Mouse (Mus musculus) ES-CJ7 (cell line): Measurements from ENCODE around the gene Sp140.
"Not testable (repeated sequence)": the region's sequence is repeated elsewhere in the genome, so short reads cannot be mapped to it uniquely, and the experiment has no call there.

ENCODE experiments used
- DNase-seq: peaks from one replicate; pipeline ENCODE4 v3.0.0; 2011; ENCODE audit warnings: low read depth, low spot score

Sp140 gene

GRCm38 (mm10) chr1:85638144-85638543 lies 38.0 kb downstream of the Sp140 start:
- DNase-seq, result not testable (repeated sequence)

- not testable (repeated sequence) for DNase-seq
Observed at GRCm38 (mm10) chr1:85649881-85650280, 49.7 kb downstream of the Sp140 start, which contains the start of gene Sp100. Gene Sp100, plus strand, starts transcription at chr1:85649988.

GRCm38 (mm10) chr1:85650524-85650923 lies 50.3 kb downstream of the Sp140 start:
- DNase-seq, result not testable (repeated sequence)

GRCm38 (mm10) chr1:85651770-85652275 lies 51.6 kb downstream of the Sp140 start:
- not testable (repeated sequence) for DNase-seq

- not testable (repeated sequence) for DNase-seq
Observed at GRCm38 (mm10) chr1:85657211-85657610, 57.0 kb downstream of the Sp140 start.

GRCm38 (mm10) chr1:85664266-85664665 lies 64.1 kb downstream of the Sp140 start:
- no peak for DNase-seq

- peak; percentile 29 for DNase-seq
Observed at GRCm38 (mm10) chr1:85680226-85680625, 80.0 kb downstream of the Sp140 start.

- no peak for DNase-seq
Observed at GRCm38 (mm10) chr1:85686666-85687065, 86.5 kb downstream of the Sp140 start.

- DNase-seq, result no peak
Observed at GRCm38 (mm10) chr1:85687346-85687745, 87.2 kb downstream of the Sp140 start.

- no peak for DNase-seq
Observed at GRCm38 (mm10) chr1:85690544-85690943, 90.4 kb downstream of the Sp140 start.

- DNase-seq, result no peak
Observed at GRCm38 (mm10) chr1:85692281-85692680, 92.1 kb downstream of the Sp140 start.

- no peak for DNase-seq
Observed at GRCm38 (mm10) chr1:85693280-85693679, 93.1 kb downstream of the Sp140 start.
